Mouse (Mus musculus) ES-E14 (cell line): Measurements from ENCODE around the gene Mpst.

Source experiments
- CHD2 ChIP-seq: IDR thresholded peaks from 2 replicates; pipeline ENCODE4 v1.6.1; 2014; ENCODE audit warnings: mild to moderate bottlenecking, low read depth, low read length, inconsistent platforms
- MAFK ChIP-seq: IDR thresholded peaks from 2 replicates; pipeline ENCODE4 v1.6.1; 2014; ENCODE audit warnings: mild to moderate bottlenecking, low read depth, low read length, inconsistent platforms; ENCODE audit not compliant: insufficient read depth
- ZC3H11A ChIP-seq: IDR thresholded peaks from 2 replicates; pipeline ENCODE4 v1.6.1; 2012; ENCODE audit warnings: low read depth, mild to moderate bottlenecking, inconsistent platforms, low read length, borderline replicate concordance
- ZNF384 ChIP-seq: IDR thresholded peaks from 2 replicates; pipeline ENCODE4 v1.6.1; 2012; ENCODE audit warnings: low read depth, low read length, inconsistent platforms

GRCm38 (mm10) chr15:78378556-78378955 lies 27.7 kb upstream of the Mpst start:
- no peak for TF ChIP-seq ZC3H11A
- no peak for TF ChIP-seq CHD2
- TF ChIP-seq ZNF384 = no peak
- no peak for TF ChIP-seq MAFK
